Mouse (Mus musculus) stomach, embryonic 15.5 days (tissue): ENCODE results near the gene Camta1. TPM values are rescaled to one million over a fixed set of nuclear protein-coding genes. Genes with fewer than 3 reads are reported as not detected.

Source experiments
- ATAC-seq: fragments of 200-750 bp; cut with Nextera tagmentation; 2 replicates; pipeline ENCODE4 v1.8.0; 2017; ENCODE audit warnings: low read depth, moderate number of reproducible peaks, moderate TSS enrichment; ENCODE audit not compliant: insufficient read depth, low FRiP score
- H3K27ac ChIP-seq: fragments of 300-500 bp; sonication (generic); 2 replicates; pipeline ENCODE4 v1.5.1; 2015; ENCODE audit warnings: mild to moderate bottlenecking, inconsistent platforms
- H3K27me3 ChIP-seq: fragments of 300-500 bp; sonication (generic); replicated peaks from 2 replicates; pipeline ENCODE4 v1.6.1; 2015; ENCODE audit warnings: inconsistent platforms
- H3K36me3 ChIP-seq: fragments of 300-500 bp; sonication (generic); 2 replicates; pipeline ENCODE4 v1.6.1; 2015; ENCODE audit warnings: inconsistent platforms
- H3K4me1 ChIP-seq: fragments of 300-500 bp; sonication (generic); 2 replicates; pipeline ENCODE4 v1.6.1; 2015; ENCODE audit warnings: inconsistent platforms
- H3K4me2 ChIP-seq: fragments of 300-500 bp; sonication (generic); 2 replicates; pipeline ENCODE4 v1.6.1; 2015; ENCODE audit warnings: mild to moderate bottlenecking, inconsistent platforms
- H3K4me3 ChIP-seq: fragments of 300-500 bp; sonication (generic); replicated peaks from 2 replicates; pipeline ENCODE4 v1.5.1; 2015; ENCODE audit warnings: inconsistent platforms
- H3K9ac ChIP-seq: fragments of 300-500 bp; sonication (generic); 2 replicates; pipeline ENCODE4 v1.6.1; 2015; ENCODE audit warnings: inconsistent platforms
- H3K9me3 ChIP-seq: fragments of 300-500 bp; sonication (generic); 2 replicates; pipeline ENCODE4 v1.6.1; 2016; ENCODE audit warnings: inconsistent platforms
- WGBS: fragments of 180-500 bp; shearing (Covaris S2); methylation state at CpG from one replicate; pipeline ENCODE4 v1.1.7; 2015; 5-methylcytosine and 5-hydroxymethylcytosine counted together
- polyA plus RNA-seq: library from polyadenylated mRNA; unstranded; fragments of >200 nt; fragmentation: Nextera tagmentation; extraction: Ambion mirVana; gene quantifications from 2 replicates; pipeline ENCODE4 v1.2.1, GENCODE M21; 2015

Camta1 gene
- polyA plus RNA-seq, 1 experiment from 2014 or later = 63.7 TPM

- Histone ChIP-seq H3K9me3 (no peaks in the 10 kb centered on the region), H3K27me3 (no peaks in the 10 kb centered on the region), H3K4me1 (no peaks in the 10 kb centered on the region), H3K4me3 (no peak overlapping the region), H3K4me2 (no peak overlapping the region), H3K36me3 (no peaks in the 10 kb centered on the region), H3K9ac (no peak overlapping the region), H3K27ac (no peak overlapping the region)
- no peak for ATAC-seq
- 33% methylated on average over 16 of the region's 16 CpGs for WGBS
These were observed 578.5 kb downstream of the Camta1 start for GRCm38 (mm10) chr4:151283092-151283741.

- no peak for ATAC-seq
- no peaks in the 10 kb centered on the region for H3K4me1 ChIP-seq
- no peak overlapping the region for H3K9ac ChIP-seq
- H3K36me3 ChIP-seq = no peaks in the 10 kb centered on the region
- no peak overlapping the region for H3K4me2 ChIP-seq
- H3K27me3 ChIP-seq = no peaks in the 10 kb centered on the region
- H3K9me3 ChIP-seq = no peaks in the 10 kb centered on the region
- WGBS = 70% methylated on average over 14 of the region's 14 CpGs
- no peak overlapping the region for H3K27ac ChIP-seq
- no peak overlapping the region for H3K4me3 ChIP-seq
These were observed 579.6 kb downstream of the Camta1 start for GRCm38 (mm10) chr4:151282103-151282502.

DNA sequence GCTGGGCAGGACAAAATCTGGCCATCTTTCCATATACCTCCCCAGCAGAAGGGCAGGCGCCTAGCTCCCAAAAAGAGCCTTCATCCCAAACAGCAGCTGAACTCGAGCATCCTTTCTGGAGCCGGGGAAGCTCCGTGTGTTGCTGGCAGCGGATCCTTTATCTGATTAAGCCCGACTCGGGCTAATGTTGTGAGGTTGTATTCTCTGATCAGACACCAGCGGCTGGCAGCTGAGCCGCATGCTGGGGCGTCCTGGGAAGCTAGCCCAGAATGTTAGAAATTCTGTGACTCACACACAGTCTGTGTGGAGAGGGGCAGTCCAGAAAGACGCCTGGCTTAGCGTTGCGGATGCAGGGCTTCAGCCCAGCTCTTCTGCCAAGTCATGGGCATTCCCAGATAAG is 586.4 kb downstream of the Camta1 start:
- Histone ChIP-seq H3K27me3 (no peaks in the 10 kb centered on the region), H3K9ac (no peak overlapping the region), H3K4me2 (no peak overlapping the region), H3K4me1 (no peaks in the 10 kb centered on the region), H3K27ac (no peak overlapping the region), H3K36me3 (no peaks in the 10 kb centered on the region), H3K9me3 (no peaks in the 10 kb centered on the region), H3K4me3 (no peak overlapping the region)
- ATAC-seq = no peak
- WGBS = 58% methylated on average over 13 of the region's 13 CpGs

- no peak for ATAC-seq
- 59% methylated on average over 14 of the region's 14 CpGs for WGBS
These were observed 597.8 kb downstream of the Camta1 start for GRCm38 (mm10) chr4:151263786-151264414.

DNA sequence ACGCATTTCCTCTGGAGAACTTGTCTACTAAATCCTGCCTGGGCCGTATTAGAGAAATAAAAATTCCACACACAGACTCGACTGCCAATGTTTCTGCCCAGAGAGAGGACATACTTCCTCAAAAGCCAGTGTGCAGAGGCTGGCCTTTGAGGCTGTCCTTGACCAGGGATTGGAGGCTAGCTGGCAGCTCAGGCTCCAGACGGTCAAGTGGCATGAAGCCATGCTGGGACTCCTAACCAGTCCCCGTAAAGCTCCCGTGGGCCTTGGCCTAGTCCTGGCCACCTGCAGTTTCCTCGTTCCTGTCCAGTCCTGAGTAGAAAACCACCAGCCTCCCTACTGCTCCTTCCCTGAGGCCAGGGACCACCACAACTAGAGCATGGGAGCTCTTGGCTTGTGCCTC is 598.6 kb downstream of the Camta1 start:
- H3K9me3 ChIP-seq = no peaks in the 10 kb centered on the region
- no peak overlapping the region for H3K9ac ChIP-seq
- H3K4me2 ChIP-seq = no peak overlapping the region
- H3K27ac ChIP-seq = no peak overlapping the region
- no peaks in the 10 kb centered on the region for H3K27me3 ChIP-seq
- ATAC-seq = no peak
- H3K36me3 ChIP-seq = no peaks in the 10 kb centered on the region
- no peak overlapping the region for H3K4me3 ChIP-seq
- H3K4me1 ChIP-seq = no peaks in the 10 kb centered on the region
- 75% methylated on average over 7 of the region's 7 CpGs for WGBS

More at GRCm38 (mm10) chr4:151263786-151264414, 597.8 kb downstream of the Camta1 start:
- Histone ChIP-seq H3K4me1 (no peaks in the 10 kb centered on the region), H3K4me3 (no peak overlapping the region), H3K27me3 (no peaks in the 10 kb centered on the region), H3K27ac (no peak overlapping the region), H3K9ac (no peak overlapping the region), H3K4me2 (no peak overlapping the region), H3K9me3 (no peaks in the 10 kb centered on the region), H3K36me3 (no peaks in the 10 kb centered on the region)

GRCm38 (mm10) chr4:151256622-151257021 is 605.1 kb downstream of the Camta1 start:
- H3K9ac ChIP-seq = no peak overlapping the region
- no peak for ATAC-seq
- H3K4me2 ChIP-seq = no peak overlapping the region
- no peak overlapping the region for H3K4me3 ChIP-seq
- no peaks in the 10 kb centered on the region for H3K36me3 ChIP-seq
- H3K27ac ChIP-seq = no peak overlapping the region
- no peaks in the 10 kb centered on the region for H3K9me3 ChIP-seq
- no peaks in the 10 kb centered on the region for H3K4me1 ChIP-seq
- no peaks in the 10 kb centered on the region for H3K27me3 ChIP-seq
- WGBS = 58% methylated on average over 4 of the region's 4 CpGs

- Histone ChIP-seq H3K9me3 (no peaks in the 10 kb centered on the region), H3K27ac (no peak overlapping the region), H3K4me2 (no peak overlapping the region), H3K4me3 (no peak overlapping the region), H3K9ac (no peak overlapping the region), H3K27me3 (no peaks in the 10 kb centered on the region), H3K4me1 (no peaks in the 10 kb centered on the region), H3K36me3 (no peaks in the 10 kb centered on the region)
- WGBS = 88% methylated on average over 6 of the region's 6 CpGs
- no peak for ATAC-seq
These were observed 610.9 kb downstream of the Camta1 start for GRCm38 (mm10) chr4:151250824-151251223.

GRCm38 (mm10) chr4:151245068-151245797 is 616.4 kb downstream of the Camta1 start:
- H3K4me1 ChIP-seq = no peaks in the 10 kb centered on the region
- H3K27ac ChIP-seq = no peak overlapping the region
- 0 out of 2 replicates have a peak, but pooled peaks cover 3% of the 10 kb centered on the region for H3K27me3 ChIP-seq
- ATAC-seq = no peak
- WGBS = 50% methylated on average over 7 of the region's 7 CpGs
- no peak overlapping the region for H3K4me2 ChIP-seq
- no peak overlapping the region for H3K4me3 ChIP-seq
- no peak overlapping the region for H3K9ac ChIP-seq
- H3K9me3 ChIP-seq = no peaks in the 10 kb centered on the region
- H3K36me3 ChIP-seq = no peaks in the 10 kb centered on the region

DNA sequence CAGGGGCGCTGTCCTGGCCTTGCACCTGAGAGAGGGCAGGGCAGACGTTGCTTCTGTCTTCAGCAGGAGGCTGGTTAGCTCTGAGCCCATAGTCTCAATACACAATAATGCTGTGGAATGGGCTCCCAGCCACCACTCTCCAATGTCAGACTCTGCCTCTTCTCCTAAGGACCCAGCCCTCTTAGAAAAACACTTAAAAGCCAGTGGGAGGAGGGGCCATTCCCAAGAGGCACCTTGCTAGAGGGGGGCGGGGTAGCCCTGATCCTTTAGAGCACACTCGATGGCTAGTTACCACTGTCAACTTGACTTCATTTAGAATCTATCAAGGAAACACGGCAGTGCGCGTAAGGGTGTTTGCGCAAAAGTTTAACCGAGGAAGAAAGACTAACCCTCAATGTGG is 618.2 kb downstream of the Camta1 start:
- Histone ChIP-seq H3K36me3 (no peaks in the 10 kb centered on the region), H3K4me2 (no peak overlapping the region), H3K9me3 (no peaks in the 10 kb centered on the region), H3K27ac (no peak overlapping the region), H3K9ac (no peak overlapping the region), H3K27me3 (0 out of 2 replicates have a peak, but pooled peaks cover 3% of the 10 kb centered on the region), H3K4me3 (no peak overlapping the region), H3K4me1 (no peaks in the 10 kb centered on the region)
- no peak for ATAC-seq
- 50% methylated on average over 9 of the region's 9 CpGs for WGBS

DNA sequence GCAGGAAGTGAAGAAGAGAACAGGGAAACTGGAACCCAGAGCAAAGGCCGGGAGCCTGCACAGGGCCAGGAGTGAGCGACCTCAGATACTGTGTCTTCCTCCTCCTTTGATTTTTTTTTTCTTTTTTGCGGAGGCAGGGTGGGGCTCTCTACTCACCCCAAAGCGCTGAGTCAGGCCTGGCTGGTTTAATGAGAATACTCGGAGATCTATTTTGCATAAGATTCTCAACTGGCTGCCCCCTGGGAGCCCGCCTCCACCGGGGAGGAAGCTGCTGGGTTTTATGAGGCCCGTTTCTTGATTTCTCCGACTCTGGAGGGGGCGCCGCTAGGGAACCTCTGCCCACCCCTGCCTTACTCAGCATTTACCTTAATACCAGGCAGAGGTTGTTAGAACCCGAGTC is 618.9 kb downstream of the Camta1 start:
- Histone ChIP-seq H3K36me3 (no peaks in the 10 kb centered on the region), H3K4me3 (no peak overlapping the region), H3K27ac (no peak overlapping the region), H3K9me3 (no peaks in the 10 kb centered on the region), H3K27me3 (0 out of 2 replicates have a peak, but pooled peaks cover 3% of the 10 kb centered on the region), H3K4me1 (no peaks in the 10 kb centered on the region), H3K4me2 (no peak overlapping the region), H3K9ac (no peak overlapping the region)
- WGBS = 33% methylated on average over 12 of the region's 12 CpGs
- ATAC-seq = no peak

- Histone ChIP-seq H3K27ac (no peak overlapping the region), H3K27me3 (0 out of 2 replicates have a peak, but pooled peaks cover 3% of the 10 kb centered on the region), H3K36me3 (no peaks in the 10 kb centered on the region), H3K4me3 (no peak overlapping the region), H3K4me1 (no peaks in the 10 kb centered on the region), H3K4me2 (no peak overlapping the region), H3K9me3 (no peaks in the 10 kb centered on the region), H3K9ac (no peak overlapping the region)
- no peak for ATAC-seq
- 77% methylated on average over 5 of the region's 5 CpGs for WGBS
These were observed 621.2 kb downstream of the Camta1 start for GRCm38 (mm10) chr4:151240465-151240864.
